In genomic region chr10:117676036-117676643, GRCm38 (mm10) we compare ENCODE assay signal across 7 mouse cellular contexts. TPM values are rescaled to one million over a fixed set of nuclear protein-coding genes. Genes with fewer than 3 reads are reported as not detected.
DNase-seq lines count a peak whose midpoint lies in the region; ATAC-seq and TF ChIP-seq lines count a peak whose summit lies in the region.

No protein-coding gene starts in this region.

- no peak for TF ChIP-seq POLR2A in thymus, adult 2 months (IDR thresholded peaks at IDR 0.05; ENCODE audit: control insufficient read depth, extremely low read depth, insufficient read depth, low read length, poor library complexity)

- H3K27me3 ChIP-seq in thymus, adult 2 months (ENCODE audit: control insufficient read depth, insufficient read depth, low read length): no peaks in the 10 kb centered on the region; the same call in 1 of the 2 replicates
- H3K27me3 ChIP-seq in embryonic facial prominence, embryonic 11.5 days (ENCODE audit: control insufficient read depth, insufficient read depth, low read length): no peaks in the 10 kb centered on the region
- no peaks in the 10 kb centered on the region for H3K27me3 ChIP-seq in hindbrain, embryonic 14.5 days (ENCODE audit: control insufficient read depth, insufficient read depth, low read length)

- peak; percentile 29 for DNase-seq in thymus, adult 2 months
- no peak for DNase-seq in thymus, postnatal 0 days (ENCODE audit: low spot score)
- DNase-seq in embryonic facial prominence, embryonic 11.5 days (ENCODE audit: low spot score): no peak
- peak; percentile 65 for DNase-seq in hindbrain, embryonic 14.5 days (ENCODE audit: low spot score)
- DNase-seq in left cerebral cortex, postnatal 25 days (ENCODE audit: low spot score in 2 of 2): peak; percentile 70 to 81
- peak; percentile 41 for DNase-seq in retina, embryonic 14.5 days (ENCODE audit: low spot score)
- DNase-seq in gastrocnemius, postnatal 4 days (ENCODE audit: low spot score in 2 of 2): no peak

- no peak for ATAC-seq in embryonic facial prominence, embryonic 11.5 days (replicated peaks; ENCODE audit: insufficient number of reproducible peaks, low FRiP score, low TSS enrichment, low read depth)
- ATAC-seq in hindbrain, embryonic 14.5 days (ENCODE audit: low FRiP score): peak; percentile 67

- no peak overlapping the region for H3K9ac ChIP-seq in embryonic facial prominence, embryonic 11.5 days (replicated peaks; ENCODE audit: low read length)
- H3K9ac ChIP-seq in hindbrain, embryonic 14.5 days: peak overlapping the region; percentile 60

- no peak for TF ChIP-seq CTCF in thymus, adult 2 months (IDR thresholded peaks at IDR 0.05; ENCODE audit: borderline replicate concordance, control insufficient read depth, extremely low read depth, insufficient read depth, low read length, poor library complexity)

- peaks cover 11% of the 10 kb centered on the region for H3K4me1 ChIP-seq in thymus, adult 2 months (replicated peaks; ENCODE audit: control insufficient read depth, insufficient read depth, low read length)
- H3K4me1 ChIP-seq in embryonic facial prominence, embryonic 11.5 days (ENCODE audit: control insufficient read depth, insufficient read depth, low read length): no peaks in the 10 kb centered on the region
- no peaks in the 10 kb centered on the region for H3K4me1 ChIP-seq in hindbrain, embryonic 14.5 days (replicated peaks; ENCODE audit: control insufficient read depth, insufficient read depth, low read length)

- H3K4me3 ChIP-seq in thymus, adult 2 months (ENCODE audit: control insufficient read depth, insufficient read depth, low read length): peak overlapping the region; percentile 25; the same call in 1 of the 2 replicates
- peak overlapping the region; percentile 3 for H3K4me3 ChIP-seq in embryonic facial prominence, embryonic 11.5 days (ENCODE audit: low read depth, low read length)
- H3K4me3 ChIP-seq in hindbrain, embryonic 14.5 days (replicated peaks; ENCODE audit: low read length): peak overlapping the region; percentile 36

- H3K4me2 ChIP-seq in embryonic facial prominence, embryonic 11.5 days (ENCODE audit: low read depth, low read length): peak overlapping the region; percentile 17
- H3K4me2 ChIP-seq in hindbrain, embryonic 14.5 days (replicated peaks): peak overlapping the region; percentile 59

- intact Hi-C loops in left cerebral cortex, postnatal 25 days (cut with DNase I): loop anchor here (2.0 to 5.0 kb wide), 4 partner anchors 104 to 449 kb away; no protein-coding TSS in a partner anchor

- 36% methylated on average over 19 of the region's 19 CpGs for WGBS in thymus, adult 2 months
- WGBS in embryonic facial prominence, embryonic 11.5 days: 41% methylated on average over 19 of the region's 19 CpGs
- WGBS in hindbrain, embryonic 14.5 days: 34% methylated on average over 19 of the region's 19 CpGs

- H3K27ac ChIP-seq in thymus, adult 2 months (ENCODE audit: control insufficient read depth, insufficient read depth, low read length): peak overlapping the region; percentile 19
- H3K27ac ChIP-seq in embryonic facial prominence, embryonic 11.5 days (replicated peaks; ENCODE audit: low read depth, low read length): no peak overlapping the region
- H3K27ac ChIP-seq in hindbrain, embryonic 14.5 days: peak overlapping the region; percentile 86

- no peaks in the 10 kb centered on the region for H3K9me3 ChIP-seq in embryonic facial prominence, embryonic 11.5 days (replicated peaks; ENCODE audit: control insufficient read depth, low read length)
- H3K9me3 ChIP-seq in hindbrain, embryonic 14.5 days (ENCODE audit: control insufficient read depth, low read length): no peaks in the 10 kb centered on the region

- H3K36me3 ChIP-seq in thymus, adult 2 months (ENCODE audit: control insufficient read depth, insufficient read depth, low read length): no peaks in the 10 kb centered on the region
- no peaks in the 10 kb centered on the region for H3K36me3 ChIP-seq in embryonic facial prominence, embryonic 11.5 days (replicated peaks; ENCODE audit: control insufficient read depth, insufficient read depth, low read depth, low read length)
- H3K36me3 ChIP-seq in hindbrain, embryonic 14.5 days (replicated peaks; ENCODE audit: control insufficient read depth, insufficient read depth): no peaks in the 10 kb centered on the region

RNA-seq across cellular contexts. Expression of gene Mdm2, which starts 34.4 kb away (rescaled TPM):
- polyA plus RNA-seq in thymus, adult 2 months (2012; rRNA removed): 83.0 and 116 TPM in 2 replicates
- polyA plus RNA-seq in thymus, postnatal 0 days (2015; fragmentation: Nextera tagmentation; extraction: Ambion mirVana): 35.5 and 44.6 TPM in 2 replicates
- 47.7 and 50.5 TPM in 2 replicates for polyA plus RNA-seq in embryonic facial prominence, embryonic 11.5 days (2014; fragmentation: Nextera tagmentation; extraction: Ambion mirVana)
- polyA plus RNA-seq in hindbrain, embryonic 14.5 days (2014; fragmentation: Nextera tagmentation; extraction: Ambion mirVana): 47.2 and 48.4 TPM in 2 replicates
- total RNA-seq in left cerebral cortex, postnatal 25 days (2021): 10 to 100 TPM; 53.4 to 57.5 TPM
- 10 to 100 TPM; 39.6 to 48.6 TPM for total RNA-seq in gastrocnemius, postnatal 4 days (2021)

RNA-seq across cellular contexts. Expression of gene Cpm, which starts 46.8 kb away (rescaled TPM):
- polyA plus RNA-seq in thymus, adult 2 months (2012; rRNA removed): 3.2 and 3.6 TPM in 2 replicates
- 3.0 and 3.5 TPM in 2 replicates for polyA plus RNA-seq in thymus, postnatal 0 days (2015; fragmentation: Nextera tagmentation; extraction: Ambion mirVana)
- 9.9 and 10.9 TPM in 2 replicates for polyA plus RNA-seq in embryonic facial prominence, embryonic 11.5 days (2014; fragmentation: Nextera tagmentation; extraction: Ambion mirVana)
- polyA plus RNA-seq in hindbrain, embryonic 14.5 days (2014; fragmentation: Nextera tagmentation; extraction: Ambion mirVana): 2.8 and 3.0 TPM in 2 replicates
- total RNA-seq in left cerebral cortex, postnatal 25 days (2021): 1 to 10 TPM; 4.0 to 5.3 TPM
- total RNA-seq in gastrocnemius, postnatal 4 days (2021): 10 to 100 TPM; 13.2 to 14.0 TPM

Comparison
In these comparisons a context has a peak if more than half of its experiments do, and no peak if none do; other contexts are left out.
1. DNase-seq: peak in thymus, adult 2 months (single experiment), hindbrain, embryonic 14.5 days (single experiment), left cerebral cortex, postnatal 25 days (2 of 2) and retina, embryonic 14.5 days (single experiment); none in thymus, postnatal 0 days (single experiment), embryonic facial prominence, embryonic 11.5 days (single experiment) and gastrocnemius, postnatal 4 days (0 of 2).
2. Peak in every context shown above with its lines, with median percentiles within 50 percentile points of each other: H3K4me3 ChIP-seq.